Comparison of ENCODE assay signal across 13 mouse cellular contexts in the genomic region with DNA sequence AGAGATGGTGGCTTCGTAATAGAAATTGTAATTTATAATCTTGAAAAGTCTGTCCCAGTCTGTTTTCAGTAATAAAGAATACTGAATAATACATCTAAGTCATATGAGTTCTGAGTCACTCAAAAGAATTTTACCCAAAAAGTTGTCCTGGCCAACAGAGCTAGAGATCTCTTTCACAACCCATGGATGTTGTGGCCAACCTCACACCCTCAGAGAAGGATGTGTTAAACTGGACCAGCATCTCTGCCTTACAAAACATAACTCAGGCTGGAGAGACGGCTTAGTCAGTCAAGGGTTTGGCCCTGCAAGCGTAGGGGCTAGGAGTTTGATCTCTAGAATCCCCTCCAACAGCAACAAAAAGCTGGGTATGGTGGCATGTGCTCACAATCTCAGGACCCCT.
"Had no signal": no experiment of that assay in that cellular context is flagged by ENCODE, and none has a peak within 500 bp of the region (broad histone marks: within the 10 kb centered on the region; RNA-seq: fewer than 3 reads in every experiment).

No protein-coding gene starts in this region.

- H3K4me1 ChIP-seq: limb, embryonic 13.5 days had no signal

- H3K9me3 ChIP-seq: limb, embryonic 13.5 days; midbrain, embryonic 12.5 days; neural tube, embryonic 13.5 days; stomach, embryonic 15.5 days had no signal

- H3K36me3 ChIP-seq: limb, embryonic 13.5 days; midbrain, embryonic 12.5 days; neural tube, embryonic 13.5 days; stomach, embryonic 15.5 days had no signal

- H3K27me3 ChIP-seq: limb, embryonic 13.5 days; midbrain, embryonic 12.5 days; neural tube, embryonic 13.5 days; stomach, embryonic 15.5 days had no signal

- H3K4me2 ChIP-seq: limb, embryonic 13.5 days; midbrain, embryonic 12.5 days; neural tube, embryonic 13.5 days; stomach, embryonic 15.5 days had no signal

- H3K9ac ChIP-seq: limb, embryonic 13.5 days; liver, embryonic 14.5 days; midbrain, embryonic 12.5 days; neural tube, embryonic 13.5 days; stomach, embryonic 15.5 days had no signal

- H3K27ac ChIP-seq: limb, embryonic 13.5 days; liver, embryonic 14.5 days; midbrain, embryonic 12.5 days; neural tube, embryonic 13.5 days; stomach, embryonic 15.5 days had no signal

- DNase-seq: kidney, postnatal 14 days; left cerebral cortex, postnatal 4 days; lung, adult 2 months; lung, postnatal 10 days; retina, postnatal 1 day; right cerebral cortex, postnatal 4 days; thymus, postnatal 36 days had no signal

- H3K4me3 ChIP-seq: limb, embryonic 13.5 days; midbrain, embryonic 12.5 days; neural tube, embryonic 13.5 days; stomach, embryonic 15.5 days had no signal

- ATAC-seq: midbrain, embryonic 16.5 days had no signal
